Mouse (Mus musculus) MEL-GATA-1-ER (cell line): ENCODE data around the gene Fam198a.
"Not testable (repeated sequence)": the region's sequence is repeated elsewhere in the genome, so short reads cannot be mapped to it uniquely, and the experiment has no call there.

Experiments used
- DNase-seq: peaks from one replicate; pipeline ENCODE4 v3.0.0-alpha.2; 2012; ENCODE audit warnings: low read depth; ENCODE audit errors: extremely low read depth

Gene Fam198a

GRCm38 (mm10) chr9:122021171-122021570, 70.4 kb downstream of the Fam198a start:
- not testable (repeated sequence) for DNase-seq

- no peak for DNase-seq
Observed at GRCm38 (mm10) chr9:122021581-122021980, 70.8 kb downstream of the Fam198a start.

DNA sequence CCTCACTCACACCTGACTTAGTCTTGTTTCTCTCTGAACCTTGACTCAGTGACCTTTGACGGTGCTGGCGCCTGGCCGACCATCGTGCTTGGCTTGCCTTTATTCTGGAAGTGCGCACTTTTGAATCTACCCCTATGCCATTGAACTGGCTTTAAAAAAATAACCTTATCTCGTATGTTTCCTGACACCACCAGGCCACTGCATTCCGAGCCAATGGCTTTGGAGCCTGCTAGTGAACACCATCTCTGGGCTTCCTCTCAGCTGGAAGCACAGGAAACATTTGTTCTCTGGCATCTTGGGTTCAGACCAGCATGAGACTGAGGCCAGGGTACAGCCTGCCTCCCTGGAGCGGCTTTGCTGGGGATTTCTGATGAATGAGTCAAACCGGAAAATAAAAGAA, 72.0 kb downstream of the Fam198a start:
- no peak for DNase-seq

DNA sequence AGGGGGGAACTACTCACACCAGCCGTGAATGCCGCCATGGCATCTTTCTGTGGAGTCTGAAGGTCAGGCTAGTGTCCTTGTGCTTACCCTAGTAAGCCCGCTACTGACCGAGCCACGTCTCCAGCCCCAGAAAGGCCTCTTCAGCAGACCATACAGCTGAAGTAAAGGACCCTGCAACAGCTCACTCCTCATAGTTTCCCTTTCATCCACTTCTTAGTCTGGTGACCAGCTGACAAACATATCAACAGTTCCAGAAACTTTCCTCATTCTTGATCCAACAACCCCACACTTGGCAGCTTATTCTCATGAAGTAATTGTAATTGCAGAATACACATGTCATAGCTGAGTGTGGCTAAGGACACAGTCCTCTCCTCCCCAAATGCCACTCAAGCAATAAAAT, 73.1 kb downstream of the Fam198a start:
- no peak for DNase-seq

DNA sequence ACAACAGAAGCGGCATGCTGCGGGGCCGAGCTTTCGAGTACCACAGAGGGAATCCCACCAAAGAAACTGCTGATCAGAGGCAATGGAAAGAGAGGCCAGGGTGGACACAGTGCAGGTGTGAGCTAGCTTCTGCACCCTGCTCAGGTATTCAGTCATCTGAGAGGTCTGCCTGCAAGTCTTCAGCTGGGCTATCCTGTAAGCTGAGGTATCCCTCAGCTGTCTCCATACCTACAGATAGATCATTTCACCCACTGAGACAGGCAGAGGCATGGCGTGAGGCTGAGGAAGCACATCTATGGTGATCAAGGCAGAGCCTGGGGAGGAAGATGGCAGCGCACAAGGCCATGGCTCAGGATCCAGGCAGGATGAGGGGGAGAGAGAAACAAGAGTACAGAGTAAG, 73.6 kb downstream of the Fam198a start:
- DNase-seq, result no peak

DNA sequence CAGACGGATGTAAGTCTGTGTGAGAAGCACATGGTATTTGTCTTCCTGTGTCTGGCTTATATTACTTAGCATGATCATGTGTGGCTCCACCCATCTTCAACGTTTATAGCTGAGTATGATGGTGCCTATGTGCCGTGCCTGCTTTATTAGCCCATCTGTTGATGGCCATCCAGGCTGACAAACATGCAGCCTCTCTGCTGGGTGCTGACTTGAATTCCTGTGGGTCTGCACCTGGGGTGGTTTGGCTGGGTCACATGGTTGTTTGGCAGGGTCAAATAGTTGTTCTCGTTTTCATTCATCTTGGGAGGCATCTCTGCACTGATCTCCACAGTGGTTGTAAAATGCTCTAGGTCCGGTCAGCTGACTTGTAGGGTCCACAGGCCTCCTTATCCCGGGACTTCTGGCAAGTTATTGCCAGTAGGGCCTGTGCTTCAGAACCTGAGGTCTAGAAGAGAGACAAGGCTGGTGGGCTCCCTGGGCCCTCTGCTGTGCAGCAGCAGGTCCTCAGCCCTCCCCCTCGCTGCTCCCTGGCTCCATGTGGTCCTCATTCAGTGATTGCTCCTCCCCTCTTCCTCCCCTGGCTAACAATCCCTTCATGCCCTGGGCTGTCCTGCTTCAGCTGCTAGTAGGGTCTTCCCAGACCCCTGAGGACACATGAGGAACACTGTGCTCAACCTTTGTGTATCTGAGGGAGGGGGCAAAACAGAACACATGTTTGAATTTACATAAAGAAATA, 75.2 kb downstream of the Fam198a start:
- DNase-seq, result no peak

DNA sequence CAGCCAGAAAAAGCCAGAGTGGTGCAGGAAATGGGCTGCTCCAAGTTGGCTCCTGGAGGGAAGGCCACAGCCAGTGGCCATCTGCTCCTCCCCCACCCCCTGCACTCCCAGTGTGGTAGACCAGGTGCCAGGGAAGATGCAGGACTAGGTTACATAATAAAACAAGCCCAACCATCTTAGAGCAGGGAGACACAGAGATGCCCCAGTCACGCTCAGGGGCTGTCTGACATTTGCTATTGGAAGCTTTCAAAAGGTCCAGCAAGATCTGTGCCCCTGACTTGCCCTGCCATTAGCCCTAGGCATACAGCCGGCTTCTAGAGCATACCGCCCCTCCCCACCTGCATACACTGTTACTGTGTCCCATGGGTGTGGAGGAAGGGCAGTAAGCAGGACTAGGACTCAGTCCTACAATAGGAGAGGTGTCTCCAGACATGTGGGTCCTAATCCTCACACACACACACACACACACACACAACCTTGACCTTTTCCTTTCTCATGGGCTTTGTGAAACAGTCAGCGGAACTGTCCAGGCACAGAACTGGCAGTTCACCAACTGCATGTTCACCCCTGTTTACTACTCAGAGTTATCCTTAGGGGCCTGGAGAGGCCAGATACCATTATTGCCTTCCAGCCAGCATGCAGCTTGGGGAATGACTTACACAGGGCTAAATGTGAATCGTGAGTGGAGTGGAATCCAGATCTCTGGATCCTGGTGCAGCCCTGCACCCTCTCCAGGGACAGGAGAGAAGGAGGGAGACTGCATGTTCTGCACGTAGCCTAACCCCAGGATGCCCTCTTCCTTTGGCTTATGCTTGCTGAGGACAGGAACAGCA, 76.5 kb downstream of the Fam198a start:
- no peak for DNase-seq

DNA sequence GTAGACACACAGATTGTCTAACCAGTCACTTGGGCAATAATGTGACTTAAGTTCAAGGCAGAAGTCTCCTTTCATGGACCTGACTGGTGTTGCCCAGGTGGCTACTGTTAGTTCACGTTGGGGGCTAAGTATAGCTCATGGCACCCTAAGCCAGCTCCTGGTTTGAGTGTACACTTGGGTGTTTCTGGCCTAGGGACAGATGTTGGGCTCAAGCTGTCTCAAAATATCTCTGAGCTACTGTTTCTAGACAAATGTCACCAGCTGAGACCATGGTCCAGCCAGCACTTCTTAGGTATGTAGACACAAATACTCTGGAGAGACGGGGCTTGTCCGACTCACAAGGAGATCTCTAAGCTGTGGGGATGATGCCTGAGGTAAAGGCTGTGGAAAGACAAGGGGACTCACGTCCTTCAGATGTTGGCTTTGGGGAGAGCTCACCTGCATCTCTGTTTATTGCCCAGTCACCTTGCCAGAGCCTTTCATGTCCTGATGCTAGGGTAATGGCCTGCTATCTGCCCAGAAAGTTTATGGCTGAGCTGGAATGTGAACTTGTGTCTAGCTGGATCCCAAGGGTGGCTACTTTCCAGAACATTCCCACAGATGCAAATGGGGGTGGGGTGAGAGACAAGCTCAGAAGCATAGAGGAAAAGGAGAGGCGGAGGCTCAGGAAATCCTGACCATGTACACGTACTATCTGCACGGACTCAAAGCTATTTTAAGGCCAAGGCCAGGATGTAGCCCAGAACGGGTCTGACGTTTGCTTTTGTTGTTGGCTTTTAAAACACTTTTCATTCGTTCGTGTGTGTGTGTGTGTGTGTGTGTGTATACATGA, 77.3 kb downstream of the Fam198a start:
- DNase-seq, result no peak

DNA sequence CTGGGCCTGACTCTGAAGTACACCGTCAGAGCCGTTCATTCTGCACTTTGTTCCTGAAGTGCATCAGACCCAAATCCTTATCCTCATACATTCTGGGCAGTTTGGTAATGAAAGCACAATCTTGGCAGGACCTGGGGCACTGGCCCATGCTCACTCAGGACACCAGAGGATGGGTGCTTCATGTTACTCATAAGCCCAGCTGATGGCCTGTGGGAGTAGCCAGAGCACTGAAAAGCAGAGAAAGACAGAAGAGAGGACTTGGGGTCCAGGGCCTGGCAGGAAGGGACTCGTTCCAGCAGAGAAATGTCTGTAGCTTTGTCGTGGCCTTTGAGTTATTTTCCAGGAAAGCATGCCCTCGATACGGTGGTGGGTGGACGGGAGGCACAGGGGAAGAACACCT, 79.0 kb downstream of the Fam198a start:
- no peak for DNase-seq
